Mouse (Mus musculus): ENCODE results near the gene Kl.

Kl gene

DNA sequence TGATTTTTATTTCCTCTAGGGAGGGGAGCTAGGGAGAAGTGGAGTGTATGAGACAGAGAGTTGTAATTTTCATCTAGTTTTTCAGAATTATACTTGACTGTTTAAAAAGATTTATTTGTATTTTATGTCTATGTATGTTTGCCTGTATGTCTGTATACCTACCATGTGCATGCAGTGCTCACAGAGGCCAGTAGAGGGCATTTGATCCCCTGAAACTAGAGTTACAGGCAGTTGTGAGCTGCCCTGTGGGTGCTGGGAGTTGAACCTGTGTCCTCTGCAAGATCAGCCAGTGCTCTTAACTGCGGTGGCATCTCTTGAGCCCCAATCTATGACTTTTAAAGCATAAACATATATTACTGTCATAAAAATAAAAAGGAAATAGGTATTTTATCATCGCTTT is 15.5 kb downstream of the Kl start:
- DNase-seq (ENCODE audit: low spot score) = no peak

DNA sequence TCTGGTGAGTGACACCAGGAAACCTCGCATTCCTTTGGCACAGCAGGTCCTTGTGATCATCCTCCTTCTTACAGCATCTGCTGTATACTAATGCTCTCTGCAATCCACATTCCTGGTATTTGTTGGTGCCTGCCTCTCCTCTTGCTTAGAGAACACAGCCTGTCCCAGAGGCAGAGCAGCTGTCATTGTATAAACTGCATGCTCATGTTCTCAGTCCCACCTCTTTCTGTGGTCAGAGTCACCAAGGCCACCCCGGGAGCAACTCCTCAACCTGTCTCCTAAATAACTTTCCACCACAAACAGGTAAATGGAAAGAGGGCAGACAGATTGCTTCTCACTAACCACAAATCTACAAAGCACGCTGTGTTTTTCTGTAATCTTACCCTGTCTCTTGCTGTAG is 18.1 kb downstream of the Kl start:
- no peak for DNase-seq (ENCODE audit: low spot score)

DNA sequence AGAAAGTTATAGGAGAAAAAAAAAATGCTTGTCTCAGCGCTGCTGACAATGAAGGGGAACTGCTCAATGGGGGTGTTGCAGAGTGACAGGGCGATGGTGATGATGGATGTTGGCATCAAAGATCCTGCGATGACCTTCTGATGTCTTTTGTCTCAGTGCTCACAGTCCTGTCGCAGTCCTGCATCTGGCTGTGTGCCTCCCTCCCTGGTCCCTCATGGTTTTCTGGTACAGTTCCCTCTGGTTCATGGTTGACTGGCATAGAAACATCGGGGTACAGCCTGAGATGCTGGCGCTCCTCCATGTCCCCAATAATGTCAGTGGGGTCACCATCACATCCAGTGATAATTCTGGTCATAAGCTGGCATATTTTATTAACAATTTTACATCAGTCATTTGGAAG is 18.7 kb downstream of the Kl start:
- no peak for DNase-seq (ENCODE audit: low spot score)

DNA sequence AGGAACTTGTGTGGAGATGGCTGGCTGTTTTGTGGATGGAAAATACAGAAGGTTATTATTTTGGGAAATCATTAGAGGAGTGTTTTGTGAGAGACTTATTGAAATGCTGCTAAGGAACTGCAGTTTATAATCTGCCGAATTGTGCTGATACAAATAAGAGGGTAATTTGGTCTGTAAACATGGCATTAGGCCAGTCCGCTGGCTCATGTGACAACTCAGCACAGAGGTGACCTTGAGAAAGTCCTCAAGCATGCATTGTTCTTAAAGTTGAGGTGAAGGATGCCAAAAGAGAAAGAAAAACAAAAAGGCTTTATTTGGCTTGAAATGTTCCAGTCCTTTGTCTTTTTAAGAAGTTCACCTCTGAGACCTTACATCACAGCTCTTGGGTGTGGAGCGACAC is 21.8 kb downstream of the Kl start:
- no peak for DNase-seq (ENCODE audit: low spot score)

DNA sequence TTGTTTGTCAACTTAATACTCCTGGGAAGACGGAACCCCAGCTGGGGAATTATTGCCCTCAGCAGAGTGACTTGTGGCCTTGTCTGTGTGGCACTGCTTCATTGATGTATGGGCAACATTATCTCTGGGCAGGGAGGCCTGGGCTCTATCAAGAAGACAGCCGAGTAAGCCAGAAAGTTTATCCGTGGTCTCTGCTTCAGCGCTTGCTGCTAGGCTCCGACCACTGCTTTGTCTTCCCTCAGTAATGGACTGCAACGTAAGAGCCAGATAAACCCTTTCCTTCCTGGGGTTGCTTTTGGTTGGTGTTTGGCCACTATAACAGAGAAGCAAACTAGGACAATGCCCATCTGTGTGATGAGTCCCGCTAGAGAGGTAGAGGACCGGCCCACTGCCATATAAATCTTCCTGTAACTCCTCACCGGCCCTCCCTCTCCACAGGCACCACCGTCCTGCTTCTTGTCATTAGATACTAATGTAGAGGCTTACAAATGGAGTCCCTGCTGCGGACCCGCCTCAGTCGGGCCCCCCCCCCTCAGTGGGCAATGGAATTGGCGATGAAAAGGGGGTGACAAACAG is 25.1 kb downstream of the Kl start:
- no peak for DNase-seq (ENCODE audit: low spot score)

DNA sequence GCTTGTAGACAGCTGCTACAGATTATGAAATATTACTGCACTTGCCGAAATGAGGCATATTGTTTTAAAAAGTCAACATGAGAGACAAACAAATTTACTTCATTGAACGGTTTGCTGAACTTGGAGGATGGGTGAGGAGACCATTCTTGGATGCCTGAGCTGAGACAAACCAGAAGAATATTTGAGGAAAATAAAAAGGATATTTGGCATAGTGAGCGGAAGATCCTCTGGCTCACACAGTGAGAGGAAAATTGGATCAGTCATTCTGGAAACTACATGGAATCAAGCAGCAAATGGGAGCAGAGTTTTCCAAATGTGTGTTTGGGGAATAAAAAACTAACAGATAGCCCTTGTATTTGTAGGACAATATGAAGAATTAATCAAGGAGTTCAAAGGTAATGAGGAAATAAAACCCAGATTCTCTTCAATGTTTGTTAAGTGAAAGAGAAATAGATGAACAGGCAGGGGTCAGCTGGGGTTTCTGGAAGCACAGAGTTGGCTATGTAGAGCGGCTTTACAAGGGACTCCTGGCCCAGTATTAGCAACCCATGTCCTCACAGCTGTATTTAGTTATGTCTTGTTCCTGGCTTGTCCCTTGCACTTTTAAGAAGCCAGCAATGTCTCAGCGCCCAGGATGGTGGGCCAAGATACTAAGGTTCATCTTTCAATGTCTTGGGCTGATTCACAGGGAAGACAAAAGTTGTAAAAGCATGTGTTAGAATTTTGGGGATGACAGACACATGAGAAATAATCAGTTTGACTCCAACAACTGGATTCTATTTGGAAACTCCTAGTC is 27.1 kb downstream of the Kl start:
- DNase-seq (ENCODE audit: low spot score) = no peak

DNA sequence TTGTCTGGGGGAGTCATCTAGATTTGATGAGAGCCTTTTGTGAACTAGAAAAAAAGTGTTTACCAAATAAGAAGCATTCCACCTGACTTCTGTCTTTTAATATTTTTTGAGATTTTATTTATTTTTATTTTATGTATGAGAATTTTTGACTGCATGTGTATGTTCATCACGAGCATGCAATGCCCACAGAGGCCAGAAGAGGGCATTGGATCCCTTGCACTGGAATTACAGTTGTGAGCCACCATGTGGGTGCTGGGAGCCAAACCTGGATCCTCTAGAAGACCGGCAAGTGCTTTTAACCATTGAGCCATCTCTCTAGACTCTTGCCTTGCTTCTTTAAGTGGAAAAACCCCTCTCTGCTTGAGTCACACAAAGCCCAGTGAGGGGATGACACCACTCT is 29.7 kb downstream of the Kl start:
- no peak for DNase-seq (ENCODE audit: low spot score)

DNA sequence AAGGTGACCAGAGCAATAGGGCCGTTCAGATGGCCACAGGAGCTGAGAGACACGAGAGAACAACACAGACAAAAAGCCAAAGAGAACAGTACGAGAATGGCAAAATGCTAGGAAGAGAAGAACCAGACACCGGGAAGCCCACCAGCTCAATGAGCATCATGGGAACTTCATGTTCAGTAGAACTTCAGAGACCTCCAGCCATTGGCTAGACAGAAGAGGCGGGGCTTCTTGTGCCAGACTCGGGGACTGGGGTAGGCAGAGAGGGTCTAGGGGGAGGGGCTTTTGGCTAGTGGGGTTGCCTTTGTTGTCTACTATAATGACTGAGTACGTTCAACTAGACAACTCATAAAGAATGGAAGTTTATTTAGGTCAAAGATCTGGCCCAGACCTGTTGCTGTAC is 41.7 kb downstream of the Kl start:
- no peak for DNase-seq (ENCODE audit: low spot score)

DNA sequence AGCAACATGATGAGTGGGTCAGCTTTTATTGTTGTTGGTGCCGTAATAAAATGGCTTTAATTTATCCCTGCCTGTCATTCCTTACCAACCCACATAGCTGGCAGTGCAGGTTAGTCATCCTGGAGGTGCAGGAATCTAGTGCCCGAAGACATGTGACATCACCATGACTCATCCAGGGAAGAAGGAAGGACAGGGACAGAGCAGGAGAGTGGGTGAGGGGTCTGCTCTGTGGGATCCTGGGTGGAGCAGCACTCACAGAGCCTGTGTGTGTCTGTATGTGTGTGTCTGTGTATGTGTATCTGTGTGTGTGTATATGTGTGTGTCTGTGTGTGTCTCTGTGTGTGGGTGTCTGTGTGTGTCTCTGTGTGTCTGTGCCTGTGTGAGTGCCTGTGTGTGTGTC is 44.2 kb downstream of the Kl start:
- DNase-seq (ENCODE audit: low spot score) = no peak

DNA sequence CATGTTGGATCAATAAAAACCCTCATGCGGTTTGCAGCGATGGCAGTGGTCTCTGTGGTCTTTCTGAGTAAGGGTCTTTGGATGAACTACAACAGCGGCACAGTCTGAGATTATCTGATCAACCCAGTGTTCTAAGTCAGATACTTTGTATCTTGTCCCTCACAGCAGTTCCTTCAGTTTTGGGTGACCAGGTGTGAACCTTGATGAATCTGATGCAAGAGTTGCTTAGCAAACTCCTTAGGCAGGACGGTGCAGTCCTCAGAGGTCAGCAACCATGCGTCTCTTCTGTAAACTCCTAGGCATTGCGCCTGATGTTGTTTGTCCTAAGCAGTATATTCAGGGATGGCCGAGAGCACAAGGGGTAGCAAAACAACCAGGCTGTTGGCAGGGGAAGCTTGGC is 48.7 kb downstream of the Kl start:
- no peak for DNase-seq (ENCODE audit: low spot score)

DNA sequence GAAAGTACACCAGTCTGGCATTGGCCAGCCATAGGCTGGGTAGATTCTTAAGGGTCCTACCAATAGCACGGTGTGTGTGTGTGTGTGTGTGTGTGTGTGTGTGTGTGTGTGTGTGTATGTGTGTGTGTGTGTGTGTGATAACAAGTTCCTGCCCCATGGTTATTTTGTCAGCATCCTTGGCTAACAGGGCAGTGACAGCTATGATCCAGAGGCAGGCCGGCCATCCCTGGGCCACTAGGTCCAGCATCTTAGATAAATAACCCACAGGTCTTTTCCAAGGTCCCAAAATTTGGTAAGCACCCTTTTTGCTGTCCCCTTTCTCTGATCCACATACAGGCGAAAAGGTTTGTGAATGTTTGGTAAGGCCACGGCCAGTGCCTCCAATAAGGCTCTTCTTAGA is 49.6 kb downstream of the Kl start:
- DNase-seq (ENCODE audit: low spot score) = no peak

DNA sequence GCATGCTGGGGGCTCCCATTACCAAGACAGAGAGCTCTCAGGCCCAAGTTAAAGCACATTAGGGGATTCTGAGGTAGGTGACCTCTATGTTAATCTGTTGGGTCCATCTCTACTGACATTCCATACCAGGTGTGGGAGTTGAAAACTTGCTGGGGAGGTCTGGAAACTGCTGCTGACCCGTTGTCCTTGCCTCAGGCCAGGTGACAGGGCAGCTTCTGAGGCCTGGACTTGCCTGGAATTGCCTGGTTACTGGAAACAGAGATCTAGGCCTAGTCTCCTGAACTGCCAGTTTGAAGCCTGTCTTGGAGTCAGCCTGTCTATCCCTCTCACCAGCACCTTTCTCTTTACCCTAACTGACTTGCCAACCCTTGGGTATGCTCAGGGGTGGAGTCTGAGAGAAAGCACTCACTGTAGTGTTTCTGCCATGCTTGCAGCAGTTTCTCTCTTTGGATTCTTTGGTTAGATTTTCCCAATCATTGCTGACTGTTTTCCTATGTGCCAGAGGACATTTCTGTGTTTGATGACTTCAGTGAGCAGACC is 51.9 kb downstream of the Kl start:
- DNase-seq (ENCODE audit: low spot score) = no peak

DNA sequence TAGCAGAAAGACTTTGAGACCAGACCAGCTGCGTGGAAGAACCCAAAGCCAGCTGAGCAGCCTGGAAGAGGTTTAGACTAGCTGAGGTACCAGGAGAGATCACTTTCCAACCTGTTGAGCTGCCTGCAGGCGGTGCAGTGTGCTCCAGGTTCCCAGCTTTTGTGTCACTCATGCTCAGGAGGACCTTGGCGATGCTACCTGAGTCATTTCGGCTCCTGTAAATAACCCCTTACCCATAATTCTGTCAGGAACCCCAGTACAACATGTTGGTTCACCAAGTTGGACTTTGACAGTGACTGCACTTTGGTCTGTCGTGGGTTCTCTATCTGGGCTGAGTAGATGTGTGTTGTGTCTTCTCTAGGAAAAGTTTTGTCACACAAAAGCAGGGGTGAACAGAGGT is 66.0 kb downstream of the Kl start:
- no peak for DNase-seq (ENCODE audit: low spot score)

DNA sequence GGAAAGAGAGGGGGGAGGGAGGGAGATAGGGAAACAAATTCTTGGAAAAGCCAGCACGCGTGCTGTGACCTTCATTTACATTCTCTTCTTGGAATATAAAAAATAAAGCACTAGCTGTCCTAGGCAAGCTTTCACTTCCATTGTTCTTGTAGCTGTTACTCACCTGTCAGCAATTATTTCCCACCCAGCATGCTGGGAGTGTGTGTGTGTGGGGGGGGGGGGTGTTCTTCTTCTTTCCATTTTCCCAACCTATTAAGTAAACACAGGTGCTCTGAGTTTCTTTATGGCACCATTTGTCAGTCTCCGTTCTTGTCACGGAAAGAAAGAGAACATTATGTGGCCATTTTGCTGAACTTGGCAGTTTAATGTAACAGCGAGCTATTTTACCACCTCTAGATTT is 66.6 kb downstream of the Kl start:
- no peak for DNase-seq (ENCODE audit: low spot score)

DNA sequence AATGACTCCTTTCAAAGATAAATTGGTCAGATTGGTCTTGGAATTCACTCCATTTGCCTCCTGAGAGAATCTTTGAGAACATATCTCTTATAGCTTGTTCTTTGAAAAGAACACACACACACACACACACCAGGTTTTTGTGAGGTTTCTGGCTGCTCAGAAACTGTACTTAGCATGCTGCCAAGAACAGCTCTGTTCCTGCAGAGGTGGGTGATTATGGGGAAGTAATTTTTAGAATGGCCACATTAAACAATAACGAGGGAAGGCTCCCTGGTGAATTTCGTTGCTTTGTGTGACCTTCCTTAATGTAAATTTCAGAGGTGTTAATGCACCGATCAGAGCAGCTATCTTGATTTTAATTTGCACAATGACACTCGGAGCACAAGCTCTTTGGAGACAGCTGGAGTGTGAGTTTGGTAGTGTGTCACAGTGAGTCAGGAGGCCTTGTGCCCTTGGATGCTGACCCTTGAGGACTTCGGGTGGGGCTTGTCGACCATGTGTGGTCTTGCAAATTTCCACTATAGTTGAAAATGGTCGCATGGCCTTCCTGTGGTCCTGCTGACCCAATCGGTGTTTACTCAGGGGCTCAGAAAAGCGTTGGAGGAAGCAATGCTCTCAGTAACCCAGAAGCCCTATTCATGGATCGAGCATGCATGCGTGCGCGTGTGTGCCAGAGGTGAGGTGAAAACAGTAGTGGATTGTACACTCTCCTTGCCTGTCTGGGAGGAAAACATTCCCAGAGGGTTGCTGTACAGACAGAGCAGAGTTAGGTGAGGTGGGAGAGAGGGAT is 67.8 kb downstream of the Kl start:
- DNase-seq (ENCODE audit: low spot score) = no peak

DNA sequence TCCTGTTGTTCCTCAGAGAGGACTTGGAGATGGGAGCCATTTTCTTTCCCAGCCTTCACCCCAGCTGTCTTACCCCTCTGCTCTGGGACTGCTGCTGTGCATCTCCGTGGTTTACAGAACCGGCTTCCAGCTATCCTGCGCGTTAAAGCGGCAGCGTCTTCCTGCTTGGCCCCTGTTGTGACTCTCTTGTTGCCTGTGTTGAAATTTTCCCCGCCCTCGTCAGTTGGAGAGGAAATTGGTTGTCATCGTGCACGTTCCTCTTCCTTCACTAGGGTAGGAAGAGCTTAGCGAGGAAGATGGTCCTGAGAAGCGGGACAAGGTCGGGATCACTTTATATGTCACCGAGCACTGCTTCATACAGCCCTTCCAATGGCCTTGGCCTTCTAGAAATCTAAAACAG is 68.4 kb downstream of the Kl start:
- no peak for DNase-seq (ENCODE audit: low spot score)

DNA sequence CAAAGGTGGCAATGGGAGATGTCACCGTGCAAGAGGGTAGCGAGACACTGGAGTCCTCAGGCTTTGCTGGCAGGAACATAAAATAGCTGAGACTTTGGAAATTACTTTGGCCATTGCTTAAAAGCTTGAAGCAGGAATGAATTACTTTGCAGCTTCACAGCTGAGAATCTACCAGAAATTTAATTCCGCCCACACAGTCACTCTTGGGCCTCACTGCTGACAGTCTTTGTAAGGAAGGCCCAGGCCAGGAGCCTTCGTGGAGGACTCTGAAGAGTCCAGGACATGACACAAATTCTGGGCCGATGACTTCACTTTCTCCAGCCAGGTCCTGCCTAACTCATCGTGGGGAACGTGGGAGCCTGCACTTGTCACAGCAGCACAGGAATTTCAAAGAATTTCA is 69.6 kb downstream of the Kl start:
- DNase-seq (ENCODE audit: low spot score) = no peak

DNA sequence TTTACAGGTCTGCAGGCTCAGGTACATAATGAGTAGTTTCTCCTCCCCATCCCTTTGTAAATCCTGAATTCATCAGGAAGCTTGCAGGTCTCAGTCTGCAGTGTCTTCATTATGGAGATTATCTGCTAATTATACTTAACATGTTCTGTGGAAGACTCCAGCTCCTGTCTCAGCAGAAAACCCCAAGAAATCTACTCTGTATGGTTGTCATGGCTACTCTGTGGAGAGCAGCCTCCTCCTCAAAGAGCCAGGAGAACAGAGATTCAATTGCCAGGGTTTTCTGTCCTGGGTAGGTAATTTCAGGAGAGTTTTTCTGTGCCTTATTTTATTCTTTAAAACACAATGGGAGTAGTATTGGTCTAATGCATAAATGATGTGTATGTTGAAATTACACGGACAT is 70.5 kb downstream of the Kl start:
- DNase-seq (ENCODE audit: low spot score) = no peak

DNA sequence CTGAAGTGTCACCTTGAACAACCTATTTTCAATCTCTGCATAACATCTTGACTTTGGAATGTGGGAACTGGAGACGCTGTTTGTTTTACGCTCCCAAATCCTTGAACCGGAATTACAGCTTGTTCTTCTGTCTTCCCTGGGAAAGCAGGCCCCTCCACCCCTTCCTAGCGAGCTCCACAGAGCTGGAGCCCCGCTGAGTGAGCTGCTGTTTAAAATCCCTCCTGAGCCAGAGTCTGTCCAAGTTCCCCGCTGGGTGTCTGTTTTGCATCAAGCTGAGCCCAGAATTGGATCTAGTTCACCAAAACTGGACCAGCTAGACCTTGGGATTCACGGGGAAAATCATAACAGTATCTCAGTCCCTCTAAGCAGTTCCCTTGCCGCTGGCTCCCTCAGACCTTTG is 71.1 kb downstream of the Kl start:
- no peak for DNase-seq (ENCODE audit: low spot score)

DNA sequence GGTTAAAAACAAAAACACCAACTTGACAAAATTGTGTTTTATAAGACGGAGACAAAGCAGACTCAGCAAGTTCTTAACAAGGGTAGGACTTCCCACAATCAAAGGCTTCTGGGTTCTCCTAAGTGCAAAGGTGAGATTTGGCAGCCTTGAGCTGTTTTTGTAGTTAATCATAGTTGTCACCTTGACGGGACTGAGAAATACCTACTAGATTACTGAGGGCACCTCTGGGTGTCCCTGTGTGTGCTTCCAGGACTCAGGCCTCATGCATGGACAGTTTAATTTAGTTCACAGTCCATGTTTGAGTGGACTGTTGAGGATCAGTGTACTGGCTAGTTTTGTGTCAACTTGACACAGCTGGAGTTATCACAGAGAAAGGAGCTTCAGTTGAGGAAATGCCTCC is 72.1 kb downstream of the Kl start:
- DNase-seq (ENCODE audit: low spot score) = no peak

DNA sequence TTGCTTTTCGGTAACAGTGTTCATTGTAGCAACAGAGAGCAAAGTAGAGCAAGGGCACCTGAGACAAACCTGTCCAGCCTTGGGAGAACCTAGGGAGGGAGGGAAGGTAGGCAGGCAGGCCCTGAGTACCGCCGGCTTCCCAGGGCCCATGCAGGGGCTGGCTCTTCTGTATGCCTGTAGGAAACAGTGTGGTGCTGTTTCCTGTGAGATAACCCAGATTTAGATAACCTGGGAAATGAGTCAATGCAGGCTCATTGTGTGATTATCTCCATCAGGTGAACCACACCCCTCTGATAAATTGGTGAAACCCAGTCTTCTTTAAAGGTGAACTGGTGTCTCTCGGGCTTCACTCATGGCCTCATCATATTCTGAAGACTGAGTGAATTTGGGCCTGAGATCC is 73.7 kb downstream of the Kl start:
- no peak for DNase-seq (ENCODE audit: low spot score)

DNA sequence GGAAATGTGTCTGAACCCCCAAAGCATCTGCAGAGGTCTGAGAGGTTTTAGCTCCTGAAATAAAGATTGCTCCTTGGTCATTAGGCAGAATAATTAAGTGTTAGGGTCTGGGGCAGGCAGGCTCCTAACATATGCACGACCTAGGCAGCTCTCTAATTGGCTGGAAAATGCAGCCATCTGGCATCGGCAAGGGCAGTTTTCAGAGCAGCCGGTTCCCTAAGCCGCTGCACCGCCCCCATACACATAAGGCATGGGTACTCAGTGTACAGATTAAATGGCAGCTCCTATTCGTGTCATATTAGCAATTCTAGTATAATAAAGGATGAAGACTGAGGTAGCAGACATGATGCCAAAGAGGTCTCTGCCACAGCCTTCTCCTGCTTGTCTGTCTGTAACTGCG is 74.8 kb downstream of the Kl start:
- no peak for DNase-seq (ENCODE audit: low spot score)

DNA sequence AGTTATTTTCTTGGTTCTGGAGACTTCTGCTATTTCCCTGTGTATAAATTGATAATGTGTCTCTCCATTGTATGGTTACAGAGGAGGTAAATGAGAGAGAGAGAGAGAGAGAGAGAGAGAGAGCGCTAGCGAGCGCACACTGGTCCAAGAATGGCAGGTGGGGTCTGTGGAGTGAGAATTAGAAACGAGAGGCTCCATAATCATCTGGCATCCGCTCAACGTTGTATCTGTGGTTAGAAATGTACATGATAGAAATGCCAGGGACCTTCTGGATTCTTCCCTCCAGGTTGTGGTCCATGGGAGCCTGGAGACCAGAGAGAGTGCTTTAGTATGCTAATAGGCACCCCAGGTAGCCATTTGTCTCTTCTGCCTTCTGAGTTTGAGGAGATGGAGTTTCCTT is 76.5 kb downstream of the Kl start:
- no peak for DNase-seq (ENCODE audit: low spot score)
